Mouse (Mus musculus): Measurements from ENCODE around the gene Enoph1. TPM values are rescaled to one million over a fixed set of nuclear protein-coding genes. Genes with fewer than 3 reads are reported as not detected.

The Enoph1 gene
- polyA plus RNA-seq, 1 experiment from 2014 or later: 29.5 TPM

DNA sequence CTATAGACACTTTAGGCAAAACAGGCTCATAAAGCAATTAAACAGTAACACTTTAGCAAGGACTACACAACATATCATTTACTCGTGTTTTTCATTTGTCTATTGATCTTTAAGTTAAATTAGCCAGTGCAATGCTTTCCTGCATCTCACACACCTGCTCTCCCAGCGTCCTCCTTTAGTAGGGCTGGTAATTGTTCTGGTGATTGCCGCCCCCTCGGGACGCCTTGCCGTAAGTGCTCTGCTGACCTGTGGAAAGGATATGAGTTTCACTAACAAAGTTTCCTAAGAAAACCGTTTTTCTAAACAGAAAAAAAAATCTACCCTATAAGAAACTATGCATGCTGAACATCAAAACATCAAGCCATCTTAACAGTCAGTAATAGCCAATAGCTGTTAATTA, 3.8 kb upstream of the Enoph1 start:
- Histone ChIP-seq H3K4me3 (ENCODE audit: low read length) (no peak overlapping the region), H3K9ac (ENCODE audit: low read length) (no peak overlapping the region), H3K27ac (ENCODE audit: low read length) (no peak overlapping the region), H3K36me3 (ENCODE audit: control insufficient read depth, insufficient read depth) (peaks cover 25% of the 10 kb centered on the region), H3K4me2 (ENCODE audit: low read depth, low read length) (peak overlapping the region; percentile 97), H3K9me3 (replicated peaks; ENCODE audit: control insufficient read depth, low read length) (no peaks in the 10 kb centered on the region), H3K4me1 (ENCODE audit: control insufficient read depth, insufficient read depth, low read length) (peaks cover 28% of the 10 kb centered on the region), H3K27me3 (ENCODE audit: control insufficient read depth, insufficient read depth, low read length) (no peaks in the 10 kb centered on the region)
- 37% methylated on average over 7 of the region's 7 CpGs for WGBS
- no peak for ATAC-seq (replicated peaks; ENCODE audit: extremely low read depth, insufficient read depth, low FRiP score)

GRCm38 (mm10) chr5:100036681-100037080, 3.1 kb upstream of the Enoph1 start:
- Histone ChIP-seq H3K36me3 (ENCODE audit: control insufficient read depth, insufficient read depth) (peaks cover 25% of the 10 kb centered on the region), H3K9me3 (replicated peaks; ENCODE audit: control insufficient read depth, low read length) (no peaks in the 10 kb centered on the region), H3K4me2 (ENCODE audit: low read depth, low read length) (peak overlapping the region; percentile 97), H3K9ac (ENCODE audit: low read length) (peak overlapping the region; percentile 98), H3K27me3 (ENCODE audit: control insufficient read depth, insufficient read depth, low read length) (no peaks in the 10 kb centered on the region), H3K27ac (ENCODE audit: low read length) (no peak overlapping the region), H3K4me1 (ENCODE audit: control insufficient read depth, insufficient read depth, low read length) (peaks cover 26% of the 10 kb centered on the region), H3K4me3 (ENCODE audit: low read length) (peak overlapping the region; percentile 81)
- ATAC-seq (replicated peaks; ENCODE audit: extremely low read depth, insufficient read depth, low FRiP score): no peak
- 14% methylated on average over 7 of the region's 7 CpGs for WGBS

- Histone ChIP-seq H3K4me1 (ENCODE audit: control insufficient read depth, insufficient read depth, low read length) (peaks cover 19% of the 10 kb centered on the region), H3K4me2 (ENCODE audit: low read depth, low read length) (peak overlapping the region; percentile 97), H3K27ac (ENCODE audit: low read length) (peak overlapping the region; percentile 94), H3K4me3 (ENCODE audit: low read length) (peak overlapping the region; percentile 81), H3K9me3 (replicated peaks; ENCODE audit: control insufficient read depth, low read length) (no peaks in the 10 kb centered on the region), H3K9ac (ENCODE audit: low read length) (peak overlapping the region; percentile 98), H3K27me3 (ENCODE audit: control insufficient read depth, insufficient read depth, low read length) (no peaks in the 10 kb centered on the region), H3K36me3 (ENCODE audit: control insufficient read depth, insufficient read depth) (peaks cover 16% of the 10 kb centered on the region)
- WGBS: under 1% methylated on average over 45 of the region's 45 CpGs
- peak; percentile 29 for ATAC-seq (replicated peaks; ENCODE audit: extremely low read depth, insufficient read depth, low FRiP score)
Observed at GRCm38 (mm10) chr5:100037965-100038713, 1.6 kb upstream of the Enoph1 start.

DNA sequence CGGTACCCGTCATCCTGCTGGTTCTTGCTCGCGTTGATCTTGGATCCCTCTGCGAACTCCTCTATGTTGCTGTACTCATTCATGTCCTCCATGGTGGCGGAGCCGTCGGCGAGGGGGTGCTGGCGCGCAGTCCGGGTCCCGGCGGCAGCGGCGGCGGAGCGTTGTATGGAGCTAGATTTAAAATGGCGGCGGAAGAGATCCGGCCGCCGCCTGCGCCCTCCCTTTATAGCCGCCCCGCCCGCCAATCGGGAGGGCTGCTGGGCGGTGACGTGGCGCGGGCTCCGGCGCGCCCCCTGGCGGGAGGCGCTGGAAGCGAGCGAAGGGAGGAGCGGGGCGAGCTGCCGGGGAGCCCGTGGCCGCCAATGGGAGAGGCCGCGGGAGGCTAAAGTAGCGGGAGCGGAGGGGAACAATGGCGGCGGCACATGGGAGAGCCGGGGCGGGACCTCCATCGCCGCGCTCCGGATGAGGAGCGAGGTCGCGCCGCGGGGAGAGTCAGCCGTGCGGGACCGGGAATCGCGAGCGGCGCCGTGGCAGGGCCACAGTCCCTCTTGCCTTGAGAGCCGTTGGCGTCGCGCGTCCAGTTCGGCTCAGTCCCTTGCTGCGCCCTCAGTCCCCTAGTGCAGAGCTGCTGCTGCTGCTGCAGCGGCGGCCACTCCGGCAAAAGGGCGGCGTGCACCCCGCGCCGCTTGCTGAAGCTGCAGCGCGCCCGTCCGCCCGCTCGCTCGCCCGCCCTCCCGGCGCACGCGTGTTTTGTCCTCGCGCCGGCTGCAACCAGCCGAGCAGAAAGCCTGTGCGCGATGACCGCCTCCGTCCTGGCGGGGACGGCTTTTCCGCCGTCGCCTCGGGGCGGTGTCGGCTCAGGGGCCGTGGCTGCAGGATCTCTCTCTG, 827 bp upstream of the Enoph1 start:
- Histone ChIP-seq H3K9me3 (replicated peaks; ENCODE audit: control insufficient read depth, low read length) (no peaks in the 10 kb centered on the region), H3K9ac (ENCODE audit: low read length) (peak overlapping the region; percentile 99), H3K27ac (ENCODE audit: low read length) (peak overlapping the region; percentile 98), H3K4me2 (ENCODE audit: low read depth, low read length) (peak overlapping the region; percentile 96), H3K4me1 (ENCODE audit: control insufficient read depth, insufficient read depth, low read length) (peaks cover 25% of the 10 kb centered on the region), H3K27me3 (ENCODE audit: control insufficient read depth, insufficient read depth, low read length) (no peaks in the 10 kb centered on the region), H3K4me3 (ENCODE audit: low read length) (peak overlapping the region; percentile 81), H3K36me3 (ENCODE audit: control insufficient read depth, insufficient read depth) (peaks cover 14% of the 10 kb centered on the region)
- WGBS: under 1% methylated on average over 92 of the region's 113 CpGs
- ATAC-seq (replicated peaks; ENCODE audit: extremely low read depth, insufficient read depth, low FRiP score): peak; percentile 81

DNA sequence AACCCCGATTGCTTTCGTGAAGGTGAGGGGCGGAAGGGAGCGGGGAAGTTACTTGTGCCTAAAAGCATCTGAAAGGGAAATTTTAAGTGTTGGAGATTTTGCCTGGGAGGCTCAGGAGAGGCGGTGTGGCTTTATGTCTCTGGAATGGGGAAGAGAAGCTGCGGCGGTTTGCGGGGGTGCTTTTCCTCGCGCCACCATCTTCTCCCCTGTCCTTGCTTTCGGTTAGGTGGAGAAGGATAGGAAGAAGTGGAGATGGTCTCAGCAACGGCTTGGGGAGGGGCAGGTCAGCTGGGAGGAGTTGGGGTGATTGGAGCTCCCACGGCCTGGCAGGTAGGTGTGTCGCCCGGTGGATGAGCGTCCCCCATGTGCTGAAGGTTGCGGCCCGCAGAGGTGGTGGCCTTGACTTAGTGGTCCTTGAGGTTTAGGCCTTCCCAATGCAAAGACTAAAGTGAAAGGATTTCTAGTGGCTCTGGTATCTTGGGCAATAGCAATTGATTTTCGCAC, 548 bp downstream of the Enoph1 start:
- 1% methylated on average over 19 of the region's 19 CpGs for WGBS
- Histone ChIP-seq H3K4me3 (ENCODE audit: low read length) (peak overlapping the region; percentile 81), H3K9ac (ENCODE audit: low read length) (peak overlapping the region; percentile 99), H3K27ac (ENCODE audit: low read length) (peak overlapping the region; percentile 98), H3K4me2 (ENCODE audit: low read depth, low read length) (peak overlapping the region; percentile 96), H3K36me3 (ENCODE audit: control insufficient read depth, insufficient read depth) (0 out of 2 replicates have a peak, but pooled peaks cover 2% of the 10 kb centered on the region), H3K9me3 (replicated peaks; ENCODE audit: control insufficient read depth, low read length) (no peaks in the 10 kb centered on the region), H3K27me3 (ENCODE audit: control insufficient read depth, insufficient read depth, low read length) (no peaks in the 10 kb centered on the region), H3K4me1 (ENCODE audit: control insufficient read depth, insufficient read depth, low read length) (peaks cover 26% of the 10 kb centered on the region)
- no peak for ATAC-seq (replicated peaks; ENCODE audit: extremely low read depth, insufficient read depth, low FRiP score)

GRCm38 (mm10) chr5:100041272-100041671, 1.5 kb downstream of the Enoph1 start:
- 84% methylated on average over 4 of the region's 4 CpGs for WGBS
- Histone ChIP-seq H3K9me3 (replicated peaks; ENCODE audit: control insufficient read depth, low read length) (no peaks in the 10 kb centered on the region), H3K27me3 (ENCODE audit: control insufficient read depth, insufficient read depth, low read length) (no peaks in the 10 kb centered on the region), H3K4me3 (ENCODE audit: low read length) (no peak overlapping the region), H3K27ac (ENCODE audit: low read length) (no peak overlapping the region), H3K9ac (ENCODE audit: low read length) (no peak overlapping the region), H3K4me1 (ENCODE audit: control insufficient read depth, insufficient read depth, low read length) (peaks cover 21% of the 10 kb centered on the region), H3K4me2 (ENCODE audit: low read depth, low read length) (peak overlapping the region; percentile 96; the same call in 1 of the 2 replicates), H3K36me3 (ENCODE audit: control insufficient read depth, insufficient read depth) (no peaks in the 10 kb centered on the region)
- ATAC-seq (replicated peaks; ENCODE audit: extremely low read depth, insufficient read depth, low FRiP score): no peak

- ATAC-seq (replicated peaks; ENCODE audit: extremely low read depth, insufficient read depth, low FRiP score): no peak
- Histone ChIP-seq H3K4me2 (ENCODE audit: low read depth, low read length) (no peak overlapping the region), H3K27me3 (ENCODE audit: control insufficient read depth, insufficient read depth, low read length) (no peaks in the 10 kb centered on the region), H3K36me3 (ENCODE audit: control insufficient read depth, insufficient read depth) (no peaks in the 10 kb centered on the region), H3K4me1 (ENCODE audit: control insufficient read depth, insufficient read depth, low read length) (peaks cover 28% of the 10 kb centered on the region), H3K9ac (ENCODE audit: low read length) (no peak overlapping the region), H3K27ac (ENCODE audit: low read length) (no peak overlapping the region), H3K4me3 (ENCODE audit: low read length) (no peak overlapping the region), H3K9me3 (replicated peaks; ENCODE audit: control insufficient read depth, low read length) (no peaks in the 10 kb centered on the region)
- WGBS: 83% methylated on average over 8 of the region's 8 CpGs
Observed at GRCm38 (mm10) chr5:100042467-100042866, 2.7 kb downstream of the Enoph1 start.

DNA sequence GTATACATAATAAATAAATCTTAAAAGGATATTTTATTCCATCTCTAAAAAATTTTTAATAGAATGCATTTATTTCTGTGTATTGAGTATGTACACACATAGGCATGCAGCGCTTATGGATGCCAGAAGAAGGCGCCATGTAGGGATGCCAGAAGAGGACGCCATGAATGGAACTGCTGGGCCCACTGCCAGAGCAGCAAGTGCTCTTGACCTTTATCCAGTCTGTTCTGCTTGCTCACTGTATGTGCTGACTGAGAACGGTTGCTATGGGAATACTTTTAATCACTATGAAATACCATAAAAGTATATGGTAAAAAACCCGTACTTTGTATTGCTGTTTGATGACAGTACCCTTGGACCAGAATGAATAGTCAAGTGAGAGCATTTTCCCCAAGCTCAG, 3.6 kb downstream of the Enoph1 start:
- H3K4me1 ChIP-seq (ENCODE audit: control insufficient read depth, insufficient read depth, low read length): peaks cover 33% of the 10 kb centered on the region
- no peak overlapping the region for H3K9ac ChIP-seq (ENCODE audit: low read length)
- no peaks in the 10 kb centered on the region for H3K9me3 ChIP-seq (replicated peaks; ENCODE audit: control insufficient read depth, low read length)
- 54% methylated on average over 5 of the region's 5 CpGs for WGBS
- H3K36me3 ChIP-seq (ENCODE audit: control insufficient read depth, insufficient read depth): no peaks in the 10 kb centered on the region
- 0 out of 2 replicates have a peak overlapping the region, but pooled peaks have one; percentile 3 for H3K27ac ChIP-seq (ENCODE audit: low read length)
- ATAC-seq (replicated peaks; ENCODE audit: extremely low read depth, insufficient read depth, low FRiP score): no peak
- H3K4me2 ChIP-seq (ENCODE audit: low read depth, low read length): no peak overlapping the region
- no peaks in the 10 kb centered on the region for H3K27me3 ChIP-seq (ENCODE audit: control insufficient read depth, insufficient read depth, low read length)
- no peak overlapping the region for H3K4me3 ChIP-seq (ENCODE audit: low read length)

Measured in heart, embryonic 16.5 days (tissue).